Mouse (Mus musculus) hindbrain, embryonic 16.5 days (tissue): ENCODE data around the gene Pdhb. TPM values are rescaled to one million over a fixed set of nuclear protein-coding genes. Genes with fewer than 3 reads are reported as not detected.
A peak's percentile ranks its signal among the peaks of the same experiment; 100 is the strongest.
"Not testable (repeated sequence)": the region's sequence is repeated elsewhere in the genome, so short reads cannot be mapped to it uniquely, and the experiment has no call there.

Experiments used
- ATAC-seq: fragments of 200-750 bp; cut with Nextera tagmentation; 2 replicates; pipeline ENCODE4 v1.8.0; 2017; ENCODE audit warnings: moderate TSS enrichment, moderate library complexity
- H3K27ac ChIP-seq: fragments of 300-500 bp; sonication (generic); 2 replicates; pipeline ENCODE4 v1.5.1; 2014; ENCODE audit warnings: low read depth, mild to moderate bottlenecking, control low read depth, low read length, moderate library complexity
- H3K27me3 ChIP-seq: fragments of 300-500 bp; sonication (generic); replicated peaks from 2 replicates; pipeline ENCODE4 v1.6.1; 2014; ENCODE audit warnings: low read length; ENCODE audit not compliant: control insufficient read depth, insufficient read depth
- H3K36me3 ChIP-seq: fragments of 300-500 bp; sonication (generic); 2 replicates; pipeline ENCODE4 v1.6.1; 2014; ENCODE audit warnings: mild to moderate bottlenecking, low read length, moderate library complexity, mixed read lengths; ENCODE audit not compliant: control insufficient read depth, insufficient read depth
- H3K4me1 ChIP-seq: fragments of 300-500 bp; sonication (generic); 2 replicates; pipeline ENCODE4 v1.6.1; 2014; ENCODE audit warnings: low read depth, low read length; ENCODE audit not compliant: control insufficient read depth, insufficient read depth
- H3K4me2 ChIP-seq: fragments of 300-500 bp; sonication (generic); 2 replicates; pipeline ENCODE4 v1.6.1; 2014; ENCODE audit warnings: mild to moderate bottlenecking, low read length, control low read depth, moderate library complexity
- H3K4me3 ChIP-seq: fragments of 300-500 bp; sonication (generic); 2 replicates; pipeline ENCODE4 v1.5.1; 2014; ENCODE audit warnings: mild to moderate bottlenecking, low read length, control low read depth, moderate library complexity
- H3K9ac ChIP-seq: fragments of 300-500 bp; sonication (generic); 2 replicates; pipeline ENCODE4 v1.6.1; 2014; ENCODE audit warnings: low read depth, mild to moderate bottlenecking, control low read depth, low read length, moderate library complexity
- H3K9me3 ChIP-seq: fragments of 300-500 bp; sonication (generic); 2 replicates; pipeline ENCODE4 v1.6.1; 2014; ENCODE audit warnings: mild to moderate bottlenecking, low read length, moderate library complexity; ENCODE audit not compliant: control insufficient read depth
- WGBS: fragments of 180-500 bp; shearing (Covaris S2); extraction: QIAGEN DNeasy Blood & Tissue Kit; methylation state at CpG from one replicate; pipeline ENCODE4 v1.1.7; 2014; 5-methylcytosine and 5-hydroxymethylcytosine counted together
- polyA plus RNA-seq: library from polyadenylated mRNA; unstranded; fragments of >200 nt; fragmentation: Nextera tagmentation; extraction: Ambion mirVana; gene quantifications from 2 replicates; pipeline ENCODE4 v1.2.1, GENCODE M21; 2015

The Pdhb gene
- polyA plus RNA-seq, 1 experiment from 2014 or later, result 298 TPM

DNA sequence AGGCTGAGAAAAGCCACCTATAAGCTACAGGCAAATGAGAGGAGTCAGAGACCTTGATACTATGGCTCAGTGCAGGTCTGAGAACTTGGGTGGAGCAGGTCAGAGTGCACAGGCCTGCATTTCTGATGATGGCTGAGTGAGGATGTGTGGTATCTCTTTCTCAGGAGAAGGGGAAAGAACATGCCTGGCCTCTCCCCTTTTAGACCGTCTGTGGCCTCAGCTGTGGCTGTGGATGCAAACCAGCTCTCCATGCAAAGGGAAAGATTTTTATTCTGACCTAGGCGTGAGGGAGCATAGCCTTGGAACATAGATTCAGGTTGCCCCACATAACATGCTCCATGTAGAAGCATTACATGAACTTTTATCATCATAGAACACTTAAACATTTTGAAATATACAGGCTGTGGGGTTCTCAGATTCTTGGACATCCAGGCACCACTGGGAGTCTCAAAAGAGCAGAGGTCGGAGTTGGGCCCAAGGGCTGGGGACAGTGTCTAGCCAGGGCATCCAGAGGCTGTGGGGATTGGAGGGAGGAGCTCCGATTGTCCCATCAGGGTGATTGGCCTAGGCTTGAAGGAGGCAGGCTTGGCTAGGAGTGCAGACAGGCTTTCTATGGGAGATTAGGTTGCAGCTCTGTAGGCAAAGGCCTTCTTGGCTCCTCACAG lies 7.7 kb upstream of the Pdhb start:
- no peak overlapping the region for H3K4me2 ChIP-seq
- H3K27ac ChIP-seq, result no peak overlapping the region
- H3K9me3 ChIP-seq, result no peaks in the 10 kb centered on the region
- no peak overlapping the region for H3K9ac ChIP-seq
- H3K4me1 ChIP-seq, result no peaks in the 10 kb centered on the region
- WGBS, result 81% methylated on average over 4 of the region's 4 CpGs
- no peak for ATAC-seq
- no peaks in the 10 kb centered on the region for H3K36me3 ChIP-seq
- H3K4me3 ChIP-seq, result no peak overlapping the region
- no peaks in the 10 kb centered on the region for H3K27me3 ChIP-seq

- Histone ChIP-seq H3K9me3 (no peaks in the 10 kb centered on the region), H3K27ac (no peak overlapping the region), H3K4me2 (no peak overlapping the region), H3K36me3 (no peaks in the 10 kb centered on the region), H3K9ac (no peak overlapping the region), H3K27me3 (no peaks in the 10 kb centered on the region), H3K4me3 (no peak overlapping the region), H3K4me1 (peaks cover 9% of the 10 kb centered on the region)
- 57% methylated on average over 5 of the region's 5 CpGs for whole genome bisulfite sequencing
- no peak for ATAC-seq
Observed at GRCm38 (mm10) chr14:8176251-8176650, 3.4 kb upstream of the Pdhb start.

GRCm38 (mm10) chr14:8174634-8175033 lies 1.8 kb upstream of the Pdhb start:
- no peaks in the 10 kb centered on the region for H3K9me3 ChIP-seq
- H3K4me2 ChIP-seq, result no peak overlapping the region
- peaks cover 3% of the 10 kb centered on the region; the same call in 1 of the 2 replicates for H3K36me3 ChIP-seq
- no peak for ATAC-seq
- no peak overlapping the region for H3K27ac ChIP-seq
- H3K9ac ChIP-seq, result no peak overlapping the region
- H3K4me3 ChIP-seq, result no peak overlapping the region
- no peaks in the 10 kb centered on the region for H3K27me3 ChIP-seq
- H3K4me1 ChIP-seq, result peaks cover 9% of the 10 kb centered on the region
- WGBS, result 86% methylated on average over 5 of the region's 5 CpGs

DNA sequence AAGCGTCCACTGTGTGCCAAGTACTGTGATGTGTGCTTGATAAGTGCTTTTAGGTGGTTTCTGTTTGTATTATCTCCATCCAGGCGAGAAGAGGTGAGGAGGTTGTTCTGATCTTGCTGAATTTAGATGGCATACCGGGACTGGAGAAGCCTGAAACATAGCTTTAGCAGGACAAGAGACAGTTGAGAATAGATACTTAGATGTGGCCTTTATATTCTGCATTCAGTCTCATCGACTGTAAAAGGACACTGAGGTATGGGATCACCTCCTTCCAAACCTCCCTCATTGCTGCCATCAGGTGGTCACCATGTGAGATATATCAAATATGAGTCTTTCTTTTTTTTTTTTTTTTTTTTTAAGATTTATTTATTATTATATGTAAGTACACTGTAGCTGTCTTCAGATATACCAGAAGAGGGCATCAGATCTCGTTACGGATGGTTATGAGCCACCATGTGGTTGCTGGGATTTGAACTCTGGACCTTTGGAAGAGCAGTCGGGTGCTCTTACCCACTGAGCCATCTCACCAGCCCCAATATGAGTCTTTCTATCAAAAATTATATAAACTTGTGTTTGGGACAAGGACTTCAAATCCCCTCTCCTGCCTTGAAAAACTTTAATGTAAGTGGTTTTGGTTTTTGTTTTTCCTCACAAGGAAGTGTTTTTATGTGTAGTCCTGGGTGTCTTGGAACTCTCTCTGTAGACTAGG lies 871 bp upstream of the Pdhb start:
- Histone ChIP-seq H3K4me2 (peak overlapping the region; percentile 91), H3K27ac (peak overlapping the region; percentile 85), H3K36me3 (peaks cover 12% of the 10 kb centered on the region), H3K9ac (peak overlapping the region; percentile 76), H3K4me3 (peak overlapping the region; percentile 98)
- 25% methylated on average over 5 of the region's 7 CpGs for WGBS
- H3K4me1 ChIP-seq, H3K27me3 ChIP-seq, H3K9me3 ChIP-seq, ATAC-seq: not testable (repeated sequence)

DNA sequence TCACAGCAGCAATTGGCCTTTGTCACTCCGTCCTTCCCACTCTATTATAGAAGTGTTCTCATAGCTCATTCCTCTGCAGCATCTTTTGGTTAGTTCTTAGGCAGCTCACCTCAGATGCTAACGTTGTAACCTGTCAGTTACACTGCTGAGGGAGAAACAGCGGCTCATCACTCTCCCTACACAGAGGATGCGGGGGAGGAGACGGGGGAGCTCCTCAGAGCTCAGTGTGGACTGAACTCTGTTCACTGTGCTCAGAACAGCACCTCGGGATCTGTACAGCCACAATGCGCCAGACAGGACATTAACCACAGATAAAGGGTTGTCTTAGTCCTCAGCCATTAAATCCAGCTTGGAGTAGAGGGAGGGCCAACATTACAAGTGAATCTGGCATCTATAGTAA lies 8.4 kb downstream of the Pdhb start:
- Histone ChIP-seq H3K27me3 (no peaks in the 10 kb centered on the region), H3K4me1 (no peaks in the 10 kb centered on the region), H3K4me3 (no peak overlapping the region), H3K36me3 (peaks cover 53% of the 10 kb centered on the region), H3K9me3 (no peaks in the 10 kb centered on the region), H3K27ac (no peak overlapping the region), H3K9ac (no peak overlapping the region), H3K4me2 (no peak overlapping the region)
- WGBS, result 86% methylated on average over 7 of the region's 7 CpGs
- no peak for ATAC-seq

DNA sequence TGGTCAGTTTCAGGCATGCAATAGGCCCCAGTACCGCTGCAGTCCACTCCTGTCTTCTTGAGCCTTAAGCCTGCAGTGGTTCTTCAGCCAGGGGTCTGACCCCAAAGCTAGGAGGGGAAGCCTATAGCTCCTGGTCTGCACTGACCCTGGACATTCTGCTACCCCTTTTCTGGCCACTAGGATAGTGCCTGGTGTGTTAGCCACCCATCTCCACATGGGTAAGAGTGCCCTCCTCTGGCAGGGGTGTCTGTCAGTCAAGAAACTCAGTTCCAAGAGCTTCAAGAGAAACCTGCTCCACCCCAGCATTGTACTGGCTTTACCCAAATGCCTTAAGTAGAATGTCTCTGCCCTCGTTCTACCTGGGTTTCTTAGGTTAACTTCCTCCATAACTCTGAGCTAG lies 11.0 kb downstream of the Pdhb start:
- peaks cover 34% of the 10 kb centered on the region for H3K36me3 ChIP-seq
- no peaks in the 10 kb centered on the region for H3K9me3 ChIP-seq
- no peak overlapping the region for H3K9ac ChIP-seq
- H3K4me3 ChIP-seq, result no peak overlapping the region
- ATAC-seq, result no peak
- H3K27ac ChIP-seq, result no peak overlapping the region
- WGBS, result 93% methylated on average over 2 of the region's 2 CpGs
- H3K27me3 ChIP-seq, result no peaks in the 10 kb centered on the region
- H3K4me2 ChIP-seq, result no peak overlapping the region
- H3K4me1 ChIP-seq, result no peaks in the 10 kb centered on the region

DNA sequence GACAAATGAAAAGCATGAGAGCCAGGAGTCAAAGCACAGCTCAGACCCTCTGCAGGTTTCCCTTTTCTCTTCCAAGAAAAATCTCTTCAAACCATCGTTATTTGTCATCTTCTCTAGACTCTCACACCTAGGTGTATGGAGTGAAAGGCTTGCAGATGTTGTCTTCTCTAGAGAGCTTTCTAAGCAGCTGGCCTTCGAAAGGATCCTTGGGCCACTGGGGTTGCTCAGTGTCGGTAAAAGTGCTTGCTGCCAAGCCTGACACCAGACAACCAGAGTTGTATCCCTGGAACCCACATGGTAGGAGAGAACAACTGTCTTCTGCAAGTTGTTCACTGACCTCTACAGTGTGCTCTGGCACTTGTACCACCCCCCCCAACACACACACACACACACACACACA lies 13.7 kb downstream of the Pdhb start:
- no peak overlapping the region for H3K4me2 ChIP-seq
- H3K27me3 ChIP-seq, result no peaks in the 10 kb centered on the region
- ATAC-seq, result no peak
- no peaks in the 10 kb centered on the region for H3K9me3 ChIP-seq
- H3K36me3 ChIP-seq, result peaks cover 19% of the 10 kb centered on the region
- H3K4me1 ChIP-seq, result no peaks in the 10 kb centered on the region
- H3K27ac ChIP-seq, result no peak overlapping the region
- no peak overlapping the region for H3K4me3 ChIP-seq
- 90% methylated on average over 3 of the region's 3 CpGs for WGBS
- H3K9ac ChIP-seq, result no peak overlapping the region

GRCm38 (mm10) chr14:8158721-8159120 lies 14.1 kb downstream of the Pdhb start:
- H3K9ac ChIP-seq, result no peak overlapping the region
- H3K4me3 ChIP-seq, result no peak overlapping the region
- no peak overlapping the region for H3K4me2 ChIP-seq
- no peak for ATAC-seq
- whole genome bisulfite sequencing, result 88% methylated on average over 3 of the region's 3 CpGs
- peaks cover 15% of the 10 kb centered on the region for H3K36me3 ChIP-seq
- no peak overlapping the region for H3K27ac ChIP-seq
- H3K27me3 ChIP-seq, result no peaks in the 10 kb centered on the region
- H3K9me3 ChIP-seq, result no peaks in the 10 kb centered on the region
- no peaks in the 10 kb centered on the region for H3K4me1 ChIP-seq

DNA sequence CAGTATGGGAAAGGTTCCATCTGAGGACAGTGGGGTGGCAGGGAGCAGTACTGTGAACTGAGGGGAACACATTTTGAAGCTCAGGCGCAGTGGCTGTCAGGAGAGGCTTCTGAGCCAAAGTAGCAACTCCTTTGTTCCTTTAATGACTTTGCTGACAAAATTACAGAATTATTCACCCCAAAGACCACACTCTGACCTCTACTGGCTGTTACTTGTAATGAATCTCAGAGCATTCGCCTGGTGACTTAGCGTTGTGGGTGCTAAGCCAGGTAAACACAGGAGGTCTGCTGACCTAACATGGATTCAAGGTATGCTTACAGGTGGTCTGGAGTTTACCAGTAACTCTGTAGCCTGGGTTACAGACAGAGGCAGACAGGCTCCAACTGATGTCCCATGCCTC lies 15.9 kb downstream of the Pdhb start:
- no peak overlapping the region for H3K4me3 ChIP-seq
- H3K9me3 ChIP-seq, result no peaks in the 10 kb centered on the region
- H3K9ac ChIP-seq, result no peak overlapping the region
- no peak overlapping the region for H3K27ac ChIP-seq
- no peak for ATAC-seq
- no peaks in the 10 kb centered on the region for H3K27me3 ChIP-seq
- peaks cover 21% of the 10 kb centered on the region for H3K36me3 ChIP-seq
- WGBS, result 23% methylated on average over 3 of the region's 3 CpGs
- H3K4me1 ChIP-seq, result no peaks in the 10 kb centered on the region
- H3K4me2 ChIP-seq, result no peak overlapping the region
